Mouse (Mus musculus): Measurements from ENCODE around the gene Vmn2r20.
"Not testable (repeated sequence)": the region's sequence is repeated elsewhere in the genome, so short reads cannot be mapped to it uniquely, and the experiment has no call there.

Gene Vmn2r20

DNA sequence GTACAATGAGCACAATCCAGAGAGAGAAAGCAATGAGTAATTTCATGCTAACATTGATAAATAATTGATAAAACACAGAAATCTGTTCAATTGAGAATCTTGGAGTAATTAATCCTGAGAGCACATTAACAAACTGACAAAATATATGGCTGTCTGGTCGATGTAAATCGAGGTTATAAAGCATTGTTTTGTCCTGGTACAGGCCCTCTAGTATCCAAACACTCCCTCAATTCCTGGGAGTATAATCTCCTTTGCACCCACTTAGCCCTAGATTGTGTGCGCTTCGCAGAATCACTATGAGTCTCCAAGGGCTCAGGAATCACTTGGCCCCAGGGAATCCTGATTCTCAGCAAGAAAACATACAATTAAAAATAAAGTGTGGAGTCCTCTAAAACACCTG is at the start of gene Vmn2r20:
TSS of gene Vmn2r20 (minus strand) at position 101 of the 400 bp plus-strand sequence.
- DNase-seq (ENCODE audit: low spot score in 2 of 2): not testable (repeated sequence)

DNA sequence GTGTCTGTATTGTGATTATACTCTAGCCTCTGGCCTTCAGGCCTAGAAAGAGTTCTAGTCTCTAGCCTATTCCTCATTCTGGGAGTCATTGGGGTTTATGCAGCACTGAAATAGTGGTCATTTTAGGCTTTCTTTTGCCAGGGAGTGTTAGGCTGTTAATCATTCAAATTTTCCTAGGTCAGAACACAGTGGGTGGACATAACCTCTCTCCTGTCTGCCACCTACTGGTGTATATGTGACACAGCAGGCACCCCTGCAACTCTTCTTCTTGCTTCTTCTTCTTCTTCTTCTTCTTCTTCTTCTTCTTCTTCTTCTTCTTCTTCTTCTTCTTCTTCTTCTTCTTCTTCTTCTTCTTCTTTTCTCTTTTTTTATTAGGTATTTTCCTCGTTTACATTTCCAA is 6.5 kb upstream of the Vmn2r20 start:
- not testable (repeated sequence) for DNase-seq (ENCODE audit: low spot score in 2 of 2)

DNA sequence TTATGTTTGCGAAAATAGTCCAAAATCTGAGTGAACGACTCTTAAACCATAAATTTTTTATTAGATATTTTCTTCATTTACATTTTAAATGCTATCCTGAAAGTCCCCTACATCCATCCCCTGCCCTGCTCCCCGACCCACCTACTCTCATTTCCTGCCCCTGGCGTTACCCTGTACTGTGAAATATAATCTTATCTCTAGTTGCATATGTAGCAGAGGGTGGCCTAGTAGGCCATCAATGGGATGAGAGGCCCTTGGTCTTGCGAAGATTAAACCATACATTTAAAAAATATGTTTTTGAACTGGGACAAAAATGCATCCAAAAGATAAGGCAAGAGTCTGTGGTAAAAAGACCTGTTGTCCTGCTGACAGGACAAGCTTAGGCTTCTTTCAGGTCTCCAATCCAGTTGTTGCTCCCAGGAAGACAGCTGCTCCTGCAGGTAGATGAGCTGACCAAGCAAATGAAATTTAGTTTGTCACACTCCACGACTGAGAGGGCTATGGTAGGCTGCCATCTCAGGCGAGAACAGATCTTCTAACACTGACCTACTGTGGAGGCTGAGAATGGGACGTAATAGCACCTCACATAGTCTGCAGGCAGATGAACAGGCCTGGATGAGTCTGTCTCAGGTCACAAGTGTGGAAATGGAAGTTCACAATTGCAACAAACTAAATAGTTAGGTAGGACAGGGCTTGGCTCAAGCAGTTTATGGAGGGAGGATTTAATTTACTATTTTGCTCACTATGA is 10.8 kb downstream of the Vmn2r20 start:
- not testable (repeated sequence) for DNase-seq (ENCODE audit: low spot score in 2 of 2)

DNA sequence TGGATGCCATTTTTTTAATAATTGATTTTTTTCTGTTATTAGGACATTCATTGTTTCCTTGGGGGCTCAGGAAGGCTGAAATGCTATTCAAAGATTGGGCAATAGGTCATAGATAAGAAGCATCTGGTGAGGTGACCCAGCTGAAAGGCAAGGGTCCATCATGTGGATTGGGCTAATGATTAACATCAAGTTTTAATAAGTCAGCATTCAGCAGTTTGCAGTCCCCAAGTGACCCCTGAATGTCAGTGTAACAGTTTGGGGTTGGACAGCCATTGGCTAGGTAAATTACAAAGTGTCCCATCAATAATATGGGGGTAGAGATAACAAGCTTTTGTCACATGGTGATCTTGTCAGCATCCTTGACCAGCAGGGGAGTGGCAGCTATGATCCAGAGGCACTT is 29.1 kb downstream of the Vmn2r20 start:
- DNase-seq (ENCODE audit: low spot score in 2 of 2): not testable (repeated sequence)

DNA sequence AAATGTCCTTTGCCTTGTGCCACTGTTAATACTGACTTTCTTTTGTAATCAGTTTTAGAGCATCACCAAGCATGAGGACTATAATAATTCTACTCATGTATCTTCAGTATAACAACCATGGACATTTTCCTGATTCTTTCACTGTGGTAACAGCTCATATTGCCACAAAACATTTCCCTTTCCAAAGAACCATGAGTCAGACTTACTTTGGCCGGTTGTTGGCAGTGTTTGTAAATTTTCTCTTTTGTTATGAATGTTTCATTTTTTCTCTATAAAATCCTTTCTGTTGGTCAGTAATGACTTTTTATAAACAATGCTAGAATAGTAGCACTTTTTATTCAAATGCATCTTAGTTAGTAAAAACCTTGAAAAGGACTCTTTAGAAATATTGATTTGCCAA is 71.8 kb downstream of the Vmn2r20 start:
- DNase-seq (ENCODE audit: low spot score in 2 of 2): no peak

DNA sequence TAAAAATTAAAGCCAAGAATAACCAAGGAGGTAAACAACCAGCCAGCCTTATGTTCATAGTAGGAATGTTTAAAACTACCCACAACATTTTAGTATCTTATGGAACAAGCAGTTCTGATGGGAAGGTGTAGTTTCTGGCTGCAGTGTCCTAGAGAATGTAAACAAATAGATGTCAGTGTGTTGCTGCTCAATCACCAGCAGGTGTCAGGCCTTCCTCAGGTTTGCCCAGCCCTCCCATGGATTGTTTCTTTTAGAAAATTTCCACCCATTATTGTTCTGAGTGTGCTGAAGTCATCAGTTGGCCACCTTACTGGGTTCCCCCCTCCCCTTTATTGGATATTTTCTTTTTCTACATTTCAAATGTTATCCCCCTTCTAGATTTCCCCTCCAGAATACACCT is 77.8 kb downstream of the Vmn2r20 start:
- DNase-seq (ENCODE audit: low spot score in 2 of 2): no peak

DNA sequence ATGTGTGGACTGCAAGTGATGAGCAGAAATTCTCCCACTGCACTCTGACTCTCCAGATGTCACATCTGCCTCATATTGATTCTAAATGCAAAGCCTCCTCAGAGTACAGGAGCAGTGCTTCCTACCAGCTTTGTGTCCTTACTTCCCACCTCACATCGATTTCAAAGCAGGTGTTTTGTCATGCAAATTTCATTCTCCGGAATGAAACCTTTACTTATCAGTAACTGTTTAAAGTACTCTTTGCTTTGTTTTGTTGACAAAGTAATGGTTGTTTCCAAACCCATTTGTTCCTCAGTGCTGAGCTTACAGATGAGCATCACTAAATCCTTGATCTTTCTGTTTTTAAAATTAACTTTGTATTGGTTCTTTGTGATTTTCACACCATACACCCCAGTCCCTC is 85.4 kb downstream of the Vmn2r20 start:
- no peak for DNase-seq (ENCODE audit: low spot score in 2 of 2)
